Mouse (Mus musculus) brain, embryonic 14.5 days (tissue): ENCODE measurements around the gene Gmpr.

Experiments
- CTCF ChIP-seq: fragments of 200-500 bp; IDR thresholded peaks from 2 replicates; pipeline ENCODE4 v1.5.1; 2012; ENCODE audit warnings: inconsistent platforms, mild to moderate bottlenecking, moderate library complexity, borderline replicate concordance; ENCODE audit not compliant: insufficient read depth, insufficient read length; ENCODE audit errors: extremely low read depth
- POLR2A ChIP-seq: fragments of 200-500 bp; IDR thresholded peaks from 2 replicates; pipeline ENCODE4 v1.6.1; 2012; ENCODE audit warnings: mild to moderate bottlenecking, inconsistent platforms, borderline replicate concordance; ENCODE audit not compliant: poor library complexity, insufficient read depth, insufficient read length, severe bottlenecking; ENCODE audit errors: extremely low read depth

- TF ChIP-seq POLR2A (no peak), CTCF (no peak)
Observed at GRCm38 (mm10) chr13:45511706-45512435, 4.6 kb downstream of the Gmpr start.
